Mouse (Mus musculus) MEL (cell line): ENCODE data around the gene Fam213b. TPM values are rescaled to one million over a fixed set of nuclear protein-coding genes. Genes with fewer than 3 reads are reported as not detected.

Experiments used
- DNase-seq: peaks from one replicate; pipeline ENCODE4 v3.0.0; 2011; ENCODE audit warnings: low read depth, low spot score
- H3K27ac ChIP-seq: 2 replicates; pipeline ENCODE4 v1.5.1; 2012; ENCODE audit warnings: low read depth, mild to moderate bottlenecking, control low read depth, low read length, moderate library complexity; ENCODE audit not compliant: control insufficient read depth
- H3K27me3 ChIP-seq, 2 experiments: fragments of 150-350 bp in 1 of 2; sonication (generic) in 1 of 2; 2 replicates each; pipeline ENCODE4 v1.6.1; 2012; ENCODE audit warnings: low read length in 2 of 2, mild to moderate bottlenecking in 2 of 2, improper control_type of control experiment in 1 of 2, moderate library complexity in 1 of 2; ENCODE audit not compliant: insufficient read depth in 2 of 2, control insufficient read depth in 1 of 2
- H3K36me3 ChIP-seq, 2 experiments: 2 replicates each; pipeline ENCODE4 v1.6.1; 2012 to 2014; ENCODE audit warnings: low read length in 2 of 2, improper control_type of control experiment in 1 of 2, inconsistent platforms in 1 of 2, mild to moderate bottlenecking in 1 of 2; ENCODE audit not compliant: insufficient read depth in 2 of 2, control insufficient read depth in 1 of 2
- H3K4me1 ChIP-seq, 2 experiments: fragments of 150-350 bp in 1 of 2; sonication (generic) in 1 of 2; 2 replicates each; pipeline ENCODE4 v1.6.1; 2012; ENCODE audit warnings: low read length in 2 of 2, improper control_type of control experiment in 1 of 2, mild to moderate bottlenecking in 1 of 2; ENCODE audit not compliant: insufficient read depth in 2 of 2, control insufficient read depth in 1 of 2
- H3K4me3 ChIP-seq, 2 experiments: fragments of 150-350 bp in 1 of 2; sonication (generic) in 1 of 2; 2 replicates each; pipeline ENCODE4 v1.5.1; 2012; ENCODE audit warnings: low read depth in 2 of 2, low read length in 2 of 2, mild to moderate bottlenecking in 2 of 2, moderate library complexity in 2 of 2, control low read depth in 1 of 2, improper control_type of control experiment in 1 of 2; ENCODE audit not compliant: control insufficient read depth in 1 of 2, insufficient read depth in 1 of 2
- H3K79me2 ChIP-seq: 2 replicates; pipeline ENCODE4 v1.6.1; 2012; ENCODE audit warnings: mild to moderate bottlenecking, low read length, moderate library complexity; ENCODE audit not compliant: control insufficient read depth, poor library complexity, insufficient read depth
- H3K9ac ChIP-seq: 2 replicates; pipeline ENCODE4 v1.6.1; 2012; ENCODE audit warnings: low read depth, mild to moderate bottlenecking, control low read depth, low read length, moderate library complexity; ENCODE audit not compliant: control insufficient read depth, poor library complexity, severe bottlenecking
- H3K9me3 ChIP-seq: fragments of 150-350 bp; sonication (generic); replicated peaks from 2 replicates; pipeline ENCODE4 v1.6.1; 2012; ENCODE audit warnings: mild to moderate bottlenecking, low read length, improper control_type of control experiment, moderate library complexity; ENCODE audit not compliant: insufficient read depth
- BHLHE40 ChIP-seq: IDR thresholded peaks from 2 replicates; pipeline ENCODE4 v1.6.1; 2012; ENCODE audit warnings: low read depth, mild to moderate bottlenecking, inconsistent platforms, low read length, improper control_type of control experiment, borderline replicate concordance
- CHD1 ChIP-seq: IDR thresholded peaks from 2 replicates; pipeline ENCODE4 v1.6.1; 2012; ENCODE audit warnings: low read depth, mild to moderate bottlenecking, inconsistent platforms, low read length, improper control_type of control experiment
- CHD2 ChIP-seq: IDR thresholded peaks from 2 replicates; pipeline ENCODE4 v1.6.1; 2011; ENCODE audit warnings: low read length, improper control_type of control experiment
- CTCF ChIP-seq, 3 experiments: IDR thresholded peaks in 2 of 3; conservative IDR thresholded peaks in 1 of 3; 2 replicates each; pipeline ENCODE4 v1.5.1; 2011 to 2012; ENCODE audit warnings: low read length in 3 of 3, low read depth in 2 of 3, mild to moderate bottlenecking in 2 of 3, improper control_type of control experiment in 1 of 3, inconsistent platforms in 1 of 3, mixed read lengths in 1 of 3, moderate library complexity in 1 of 3; ENCODE audit not compliant: control insufficient read depth in 1 of 3, insufficient read depth in 1 of 3, poor library complexity in 1 of 3, severe bottlenecking in 1 of 3
- E2F4 ChIP-seq: IDR thresholded peaks from 2 replicates; pipeline ENCODE4 v1.6.1; 2011; ENCODE audit warnings: low read depth, low read length, improper control_type of control experiment, borderline replicate concordance
- ELF1 ChIP-seq: IDR thresholded peaks from 2 replicates; pipeline ENCODE4 v1.6.1; 2014; ENCODE audit warnings: low read depth, mild to moderate bottlenecking, inconsistent platforms, low read length, improper control_type of control experiment, moderate library complexity
- EP300 ChIP-seq, 2 experiments: IDR thresholded peaks; 2 replicates each; pipeline ENCODE4 v1.6.1; 2011; ENCODE audit warnings: improper control_type of control experiment in 2 of 2, low read length in 2 of 2, low read depth in 1 of 2, mild to moderate bottlenecking in 1 of 2
- ETS1 ChIP-seq: IDR thresholded peaks from 2 replicates; pipeline ENCODE4 v1.6.1; 2012; ENCODE audit warnings: low read depth, mild to moderate bottlenecking, inconsistent platforms, low read length, improper control_type of control experiment, moderate library complexity
- GATA1 ChIP-seq: IDR thresholded peaks from 2 replicates; pipeline ENCODE4 v1.6.1; 2011; ENCODE audit warnings: low read depth, low read length, improper control_type of control experiment
- HCFC1 ChIP-seq: IDR thresholded peaks from 2 replicates; pipeline ENCODE4 v1.6.1; 2012; ENCODE audit warnings: low read depth, mild to moderate bottlenecking, inconsistent platforms, low read length, improper control_type of control experiment, moderate library complexity
- JUND ChIP-seq: IDR thresholded peaks from 2 replicates; pipeline ENCODE4 v1.6.1; 2011; ENCODE audit warnings: low read depth, mild to moderate bottlenecking, improper control_type of control experiment, low read length
- KAT2A ChIP-seq: conservative IDR thresholded peaks from 2 replicates; pipeline ENCODE4 v1.6.1; 2012; ENCODE audit warnings: low read depth, low read length, improper control_type of control experiment, inconsistent platforms
- MAX ChIP-seq: IDR thresholded peaks from 2 replicates; pipeline ENCODE4 v1.6.1; 2011; ENCODE audit warnings: low read length, improper control_type of control experiment
- MAZ ChIP-seq: IDR thresholded peaks from 2 replicates; pipeline ENCODE4 v1.6.1; 2012; ENCODE audit warnings: low read depth, mild to moderate bottlenecking, inconsistent platforms, low read length, improper control_type of control experiment
- MEF2A ChIP-seq: IDR thresholded peaks from 2 replicates; pipeline ENCODE4 v1.6.1; 2014; ENCODE audit warnings: low read depth, mild to moderate bottlenecking, inconsistent platforms, low read length, improper control_type of control experiment; ENCODE audit not compliant: poor library complexity, insufficient replicate concordance, severe bottlenecking; ENCODE audit errors: extremely low read depth
- MXI1 ChIP-seq: IDR thresholded peaks from 2 replicates; pipeline ENCODE4 v1.6.1; 2011; ENCODE audit warnings: mild to moderate bottlenecking, low read depth, low read length, improper control_type of control experiment
- MYB ChIP-seq: IDR thresholded peaks from 2 replicates; pipeline ENCODE4 v1.6.1; 2011; ENCODE audit warnings: mild to moderate bottlenecking, low read depth, low read length, improper control_type of control experiment
- MYC ChIP-seq: IDR thresholded peaks from 2 replicates; pipeline ENCODE4 v1.6.1; 2011; ENCODE audit warnings: low read depth, mild to moderate bottlenecking, low read length, improper control_type of control experiment, moderate library complexity
- NELFE ChIP-seq: IDR thresholded peaks from 2 replicates; pipeline ENCODE4 v1.6.1; 2011; ENCODE audit warnings: low read depth, low read length, improper control_type of control experiment
- POLR2A ChIP-seq, 2 experiments: IDR thresholded peaks; 2 replicates each; pipeline ENCODE4 v1.6.1; 2011 to 2012; ENCODE audit warnings: low read length in 2 of 2, mild to moderate bottlenecking in 2 of 2, control low read depth in 1 of 2, improper control_type of control experiment in 1 of 2, low read depth in 1 of 2, moderate library complexity in 1 of 2; ENCODE audit not compliant: control insufficient read depth in 1 of 2, insufficient read depth in 1 of 2, poor library complexity in 1 of 2
- POLR2AphosphoS2 ChIP-seq: IDR thresholded peaks from 2 replicates; pipeline ENCODE4 v1.6.1; 2011; ENCODE audit warnings: low read length, improper control_type of control experiment
- POLR2AphosphoS5 ChIP-seq: IDR thresholded peaks from 2 replicates; pipeline ENCODE4 v1.6.1; 2012; ENCODE audit warnings: low read depth, borderline replicate concordance, mild to moderate bottlenecking, inconsistent platforms, low read length, moderate library complexity, mixed read lengths
- RAD21 ChIP-seq: IDR thresholded peaks from 2 replicates; pipeline ENCODE4 v1.6.1; 2011; ENCODE audit warnings: mild to moderate bottlenecking, low read depth, low read length, improper control_type of control experiment
- RCOR1 ChIP-seq: IDR thresholded peaks from 2 replicates; pipeline ENCODE4 v1.6.1; 2012; ENCODE audit warnings: low read depth, mild to moderate bottlenecking, inconsistent platforms, low read length, improper control_type of control experiment
- SIN3A ChIP-seq: IDR thresholded peaks from 2 replicates; pipeline ENCODE4 v1.6.1; 2012; ENCODE audit warnings: low read length, improper control_type of control experiment, inconsistent platforms
- SMC3 ChIP-seq: IDR thresholded peaks from 2 replicates; pipeline ENCODE4 v1.6.1; 2011; ENCODE audit warnings: low read depth, low read length, improper control_type of control experiment
- TAL1 ChIP-seq: IDR thresholded peaks from 2 replicates; pipeline ENCODE4 v1.6.1; 2012; ENCODE audit warnings: mild to moderate bottlenecking, inconsistent platforms, low read length, moderate library complexity, mixed read lengths
- TBP ChIP-seq: IDR thresholded peaks from 2 replicates; pipeline ENCODE4 v1.8.0; 2011; ENCODE audit warnings: low read depth, low read length, improper control_type of control experiment
- TCF12 ChIP-seq: IDR thresholded peaks from 2 replicates; pipeline ENCODE4 v1.6.1; 2014; ENCODE audit warnings: low read depth, mild to moderate bottlenecking, inconsistent platforms, low read length, improper control_type of control experiment, moderate library complexity
- UBTF ChIP-seq: IDR thresholded peaks from 2 replicates; pipeline ENCODE4 v1.6.1; 2012; ENCODE audit warnings: low read depth, mild to moderate bottlenecking, inconsistent platforms, low read length, improper control_type of control experiment, moderate library complexity, borderline replicate concordance; ENCODE audit not compliant: insufficient read depth
- USF1 ChIP-seq: IDR thresholded peaks from 2 replicates; pipeline ENCODE4 v1.6.1; 2014; ENCODE audit warnings: low read depth, mild to moderate bottlenecking, inconsistent platforms, low read length, improper control_type of control experiment, moderate library complexity
- USF2 ChIP-seq, 2 experiments: IDR thresholded peaks; 2 replicates each; pipeline ENCODE4 v1.6.1; 2011 to 2012; ENCODE audit warnings: improper control_type of control experiment in 2 of 2, low read length in 2 of 2, borderline replicate concordance in 1 of 2, inconsistent platforms in 1 of 2, low read depth in 1 of 2, mild to moderate bottlenecking in 1 of 2; ENCODE audit not compliant: insufficient read depth in 1 of 2
- ZC3H11A ChIP-seq: IDR thresholded peaks from 2 replicates; pipeline ENCODE4 v1.6.1; 2012; ENCODE audit warnings: low read depth, mild to moderate bottlenecking, inconsistent platforms, low read length, improper control_type of control experiment
- ZKSCAN1 ChIP-seq: IDR thresholded peaks from 2 replicates; pipeline ENCODE4 v1.6.1; 2012; ENCODE audit warnings: low read depth, mild to moderate bottlenecking, inconsistent platforms, low read length, improper control_type of control experiment, moderate library complexity
- ZMIZ1 ChIP-seq: IDR thresholded peaks from 2 replicates; pipeline ENCODE4 v1.6.1; 2012; ENCODE audit warnings: low read depth, mild to moderate bottlenecking, inconsistent platforms, low read length, improper control_type of control experiment, moderate library complexity
- ZNF384 ChIP-seq: IDR thresholded peaks from 2 replicates; pipeline ENCODE4 v1.6.1; 2012; ENCODE audit warnings: low read depth, mild to moderate bottlenecking, inconsistent platforms, low read length, improper control_type of control experiment
- polyA plus RNA-seq, 2 experiments: library from polyadenylated mRNA; stranded (reverse) in 1 of 2; unstranded in 1 of 2; fragments of >175 nt in 1 of 2; fragments of >200 nt in 1 of 2; gene quantifications; 2 replicates each; pipeline versions ENCODE4 v1.2.1 to v1.2.4; 2012; ENCODE audit warnings: low replicate concordance in 2 of 2, low read depth in 1 of 2; ENCODE audit not compliant: insufficient read length in 2 of 2, insufficient read depth in 1 of 2, missing spikeins in 1 of 2
- total RNA-seq: library from RNA; depleted of rRNA; stranded (reverse); fragments of 300-350 nt; gene quantifications from 2 replicates; pipeline ENCODE4 v1.2.3, GENCODE M21; 2012

Gene Fam213b
- total and polyA plus RNA-seq, 3 experiments: not detected

- H3K27me3 ChIP-seq: no peaks in the 10 kb centered on the region; a peak in 1 of 4 replicates
- 0 out of 2 replicates have a peak overlapping the region, but pooled peaks have one; percentile 33 for H3K9ac ChIP-seq
- peak overlapping the region in 1 of 2 experiments; percentile 34; a peak in 1 of 4 replicates for H3K4me3 ChIP-seq
- peak; percentile 94 for DNase-seq
- no peaks in the 10 kb centered on the region for H3K9me3 ChIP-seq
- no peaks in the 10 kb centered on the region for H3K79me2 ChIP-seq
- H3K27ac ChIP-seq: no peak overlapping the region
- peaks cover 0 to 9% of the 10 kb centered on the region in 2 experiments; a peak in 3 of 4 replicates for H3K4me1 ChIP-seq
- peaks cover 0 to 3% of the 10 kb centered on the region in 2 experiments; a peak in 1 of 4 replicates for H3K36me3 ChIP-seq
- peak; percentile 70 for TF ChIP-seq ZC3H11A
- TF ChIP-seq HCFC1: peak; percentile 72
- no peak for TF ChIP-seq BHLHE40
- TF ChIP-seq ZNF384: no peak
- TF ChIP-seq POLR2AphosphoS5: no peak
- no peak for TF ChIP-seq EP300 (IDR thresholded peaks at IDR 0.05; ENCODE audit: low read depth in 1 of 2, low read length in 2 of 2)
- peak in 1 of 2 experiments; percentile 51; a peak in 1 of 4 replicates for TF ChIP-seq POLR2A (IDR thresholded peaks at IDR 0.05; ENCODE audit: control insufficient read depth in 1 of 2, insufficient read depth in 1 of 2, low read depth in 1 of 2, low read length in 2 of 2, poor library complexity in 1 of 2)
- TF ChIP-seq ZKSCAN1: no peak
- peak; percentile 71 for TF ChIP-seq ELF1
- TF ChIP-seq GATA1: no peak
- TF ChIP-seq TAL1: no peak
- TF ChIP-seq MEF2A: no peak
- TF ChIP-seq SMC3: peak; percentile 67
- TF ChIP-seq KAT2A: no peak
- no peak for TF ChIP-seq UBTF
- peak; percentile 69 for TF ChIP-seq RAD21
- no peak for TF ChIP-seq TCF12
- no peak for TF ChIP-seq MYB
- TF ChIP-seq CHD2: no peak
- TF ChIP-seq MXI1: peak; percentile 67
- no peak for TF ChIP-seq RCOR1
- no peak for TF ChIP-seq E2F4
- TF ChIP-seq CTCF (IDR thresholded peaks at IDR 0.05 in 2 of 3, conservative IDR thresholded peaks at IDR 0.05 in 1 of 3; ENCODE audit: control insufficient read depth in 1 of 3, insufficient read depth in 1 of 3, low read depth in 2 of 3, low read length in 3 of 3, poor library complexity in 1 of 3, severe bottlenecking in 1 of 3): peak; percentile 34 to 66 (median 65)
- TF ChIP-seq CHD1: no peak
- TF ChIP-seq NELFE: peak; percentile 41
- 0 out of 2 replicates have a peak, but pooled peaks have one; percentile 51 for TF ChIP-seq MYC
- TF ChIP-seq MAX: peak; percentile 38; the same call in 1 of the 2 replicates
- 0 out of 2 replicates have a peak, but pooled peaks have one; percentile 31 for TF ChIP-seq JUND
- TF ChIP-seq USF1: no peak
- no peak for TF ChIP-seq POLR2AphosphoS2
- no peak for TF ChIP-seq MAZ
- TF ChIP-seq USF2 (IDR thresholded peaks at IDR 0.05; ENCODE audit: borderline replicate concordance in 1 of 2, insufficient read depth in 1 of 2, low read depth in 1 of 2, low read length in 2 of 2): no peak
- TF ChIP-seq TBP: no peak
- TF ChIP-seq ETS1: 0 out of 2 replicates have a peak, but pooled peaks have one; percentile 24
- TF ChIP-seq SIN3A: peak; percentile 48
- TF ChIP-seq ZMIZ1: no peak
Observed at GRCm38 (mm10) chr4:154877864-154878548, 20.9 kb downstream of the Fam213b start.
